Mouse (Mus musculus): ENCODE results near the gene Tex30. TPM values are rescaled to one million over a fixed set of nuclear protein-coding genes. Genes with fewer than 3 reads are reported as not detected.

Gene Tex30
- polyA plus RNA-seq, 1 experiment = 21.9 TPM

DNA sequence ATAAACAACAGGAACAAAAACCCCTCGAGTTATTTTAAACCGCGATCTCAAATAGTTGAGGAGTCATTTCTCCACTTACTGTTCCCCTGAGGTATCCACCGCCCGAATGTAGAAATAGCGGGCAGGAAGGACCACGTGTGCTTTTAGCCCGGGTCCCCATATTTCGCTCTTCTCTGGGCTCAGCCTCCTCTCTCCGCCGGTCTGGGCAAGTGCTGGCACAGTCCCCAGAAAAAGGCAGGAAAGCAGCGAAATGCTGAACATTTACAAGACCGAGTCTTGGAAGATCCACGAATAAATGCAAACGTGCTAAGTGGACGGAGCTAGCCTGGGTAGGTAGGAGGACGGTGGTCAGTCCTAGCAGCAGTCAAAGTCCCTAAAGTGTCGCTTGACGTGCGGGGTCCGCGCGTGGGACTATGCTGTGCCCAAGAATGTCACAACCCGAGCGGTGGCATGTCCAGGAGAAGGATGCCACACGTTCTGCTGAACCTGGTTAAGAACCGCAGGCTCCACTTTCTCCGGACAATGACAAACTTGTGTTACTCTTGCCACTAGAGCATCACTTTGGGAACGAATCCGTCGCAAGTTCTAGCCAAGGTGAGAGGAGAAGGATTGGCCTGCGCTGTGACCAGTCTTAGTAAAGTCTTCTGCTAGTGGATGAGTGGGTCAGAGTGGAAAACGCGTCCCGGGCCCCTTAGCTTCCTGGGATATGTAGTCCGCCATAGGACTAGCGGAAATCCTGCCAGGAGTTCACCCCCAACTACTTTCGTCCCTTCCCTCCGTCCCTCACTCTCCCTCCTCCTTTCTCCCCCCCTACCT, 16.2 kb upstream of the Tex30 start, which contains the start of the genes Kdelc1 and Bivm:
Kdelc1 (minus strand) TSS at position 570 of the 816 bp plus-strand sequence.
Bivm (plus strand) TSS at position 719 of the 816 bp plus-strand sequence.
- Histone ChIP-seq H3K79me3 (ENCODE audit: low read depth) (peaks cover 21% of the 10 kb centered on the region), H3K27me3 (ENCODE audit: control insufficient read depth, insufficient read depth, insufficient read length) (no peaks in the 10 kb centered on the region), H3ac (ENCODE audit: control insufficient read depth, insufficient read length, low read depth) (peak within 1 kb of the TSS; percentile 95), H3K79me2 (ENCODE audit: control insufficient read depth, insufficient read depth) (peaks cover 51% of the 10 kb centered on the region), H3K4me3 (ENCODE audit: insufficient read depth, poor library complexity, severe bottlenecking) (peak within 1 kb of the TSS; percentile 81), H3K36me3 (ENCODE audit: control insufficient read depth, insufficient read depth) (peaks cover 35% of the 10 kb centered on the region)
- no peak for TF ChIP-seq MYOD1 (IDR thresholded peaks at IDR 0.05; ENCODE audit: control insufficient read depth, insufficient read length, low read depth)
- TF ChIP-seq CEBPB (IDR thresholded peaks at IDR 0.05; ENCODE audit: low read depth) = no peak
- TF ChIP-seq USF1 (IDR thresholded peaks at IDR 0.05; ENCODE audit: low read depth) = peak; percentile 61
- peak; percentile 69 for TF ChIP-seq MAX (IDR thresholded peaks at IDR 0.05)
- TF ChIP-seq FOSL1 (IDR thresholded peaks at IDR 0.05; ENCODE audit: insufficient read depth, low read length, poor library complexity, severe bottlenecking) = no peak
- TF ChIP-seq CTCF (IDR thresholded peaks at IDR 0.05; ENCODE audit: control insufficient read depth, insufficient read depth, insufficient read length) = no peak
- TF ChIP-seq MYOG (IDR thresholded peaks at IDR 0.05; ENCODE audit: control insufficient read depth, extremely low read depth, insufficient read length) = no peak

DNA sequence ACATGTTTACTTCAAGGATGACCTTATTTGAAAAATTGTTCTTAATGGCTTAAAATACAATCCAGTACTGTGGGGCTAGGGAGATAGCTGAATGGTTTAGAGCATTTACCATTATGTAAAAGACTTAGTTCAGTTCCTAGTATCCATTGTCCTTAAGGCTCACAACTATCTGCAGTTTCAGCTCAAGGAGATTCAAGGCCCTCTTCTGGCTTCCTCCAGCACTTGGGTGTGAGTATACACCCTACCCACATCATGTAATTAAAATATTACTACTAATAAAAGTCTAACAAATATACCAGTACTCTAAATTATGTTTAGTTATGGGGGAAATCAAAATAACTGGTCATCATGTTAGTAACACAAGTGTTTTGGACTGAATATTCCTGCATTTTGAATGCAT, 15.3 kb upstream of the Tex30 start:
- H3K27me3 ChIP-seq (ENCODE audit: control insufficient read depth, insufficient read depth, insufficient read length) = no peaks in the 10 kb centered on the region
- peak overlapping the region; percentile 81 for H3K4me3 ChIP-seq (ENCODE audit: insufficient read depth, poor library complexity, severe bottlenecking)
- H3K36me3 ChIP-seq (ENCODE audit: control insufficient read depth, insufficient read depth) = peaks cover 41% of the 10 kb centered on the region
- TF ChIP-seq CEBPB (IDR thresholded peaks at IDR 0.05; ENCODE audit: low read depth) (no peak), MYOG (IDR thresholded peaks at IDR 0.05; ENCODE audit: control insufficient read depth, extremely low read depth, insufficient read length) (no peak), FOSL1 (IDR thresholded peaks at IDR 0.05; ENCODE audit: insufficient read depth, low read length, poor library complexity, severe bottlenecking) (no peak), MYOD1 (IDR thresholded peaks at IDR 0.05; ENCODE audit: control insufficient read depth, insufficient read length, low read depth) (no peak), USF1 (IDR thresholded peaks at IDR 0.05; ENCODE audit: low read depth) (no peak), CTCF (IDR thresholded peaks at IDR 0.05; ENCODE audit: control insufficient read depth, insufficient read depth, insufficient read length) (no peak), MAX (IDR thresholded peaks at IDR 0.05) (no peak)
- peaks cover 48% of the 10 kb centered on the region for H3K79me2 ChIP-seq (ENCODE audit: control insufficient read depth, insufficient read depth)
- H3ac ChIP-seq (ENCODE audit: control insufficient read depth, insufficient read length, low read depth) = peak overlapping the region; percentile 53
- H3K79me3 ChIP-seq (ENCODE audit: low read depth) = peaks cover 21% of the 10 kb centered on the region

DNA sequence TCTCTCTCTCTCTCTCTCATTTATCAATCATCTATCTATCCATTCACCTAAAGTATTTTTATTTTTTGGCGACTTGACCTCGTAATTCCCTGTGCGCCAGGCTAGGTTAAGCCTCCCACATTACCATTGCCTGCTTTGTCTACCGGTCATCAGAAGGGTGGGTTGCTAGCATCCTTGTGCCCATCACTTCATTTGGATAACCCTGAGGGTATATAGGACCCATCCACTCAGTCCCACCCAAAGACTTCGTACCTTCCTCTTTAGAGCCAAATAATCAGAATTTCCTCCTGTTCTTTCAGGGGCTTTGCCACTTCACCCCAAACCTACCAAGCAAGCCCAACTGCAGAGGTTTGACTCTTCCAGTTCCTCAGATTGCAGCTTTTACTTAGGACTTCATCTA, 698 bp upstream of the Tex30 start:
- peaks cover 30% of the 10 kb centered on the region for H3K79me3 ChIP-seq (ENCODE audit: low read depth)
- TF ChIP-seq FOSL1 (IDR thresholded peaks at IDR 0.05; ENCODE audit: insufficient read depth, low read length, poor library complexity, severe bottlenecking) (no peak), CTCF (IDR thresholded peaks at IDR 0.05; ENCODE audit: control insufficient read depth, insufficient read depth, insufficient read length) (no peak), MYOD1 (IDR thresholded peaks at IDR 0.05; ENCODE audit: control insufficient read depth, insufficient read length, low read depth) (no peak), USF1 (IDR thresholded peaks at IDR 0.05; ENCODE audit: low read depth) (no peak), CEBPB (IDR thresholded peaks at IDR 0.05; ENCODE audit: low read depth) (no peak), MYOG (IDR thresholded peaks at IDR 0.05; ENCODE audit: control insufficient read depth, extremely low read depth, insufficient read length) (no peak), MAX (IDR thresholded peaks at IDR 0.05) (no peak)
- H3ac ChIP-seq (ENCODE audit: control insufficient read depth, insufficient read length, low read depth) = peak overlapping the region; percentile 19
- peaks cover 33% of the 10 kb centered on the region for H3K36me3 ChIP-seq (ENCODE audit: control insufficient read depth, insufficient read depth)
- H3K27me3 ChIP-seq (ENCODE audit: control insufficient read depth, insufficient read depth, insufficient read length) = no peaks in the 10 kb centered on the region
- peak overlapping the region; percentile 66 for H3K4me3 ChIP-seq (ENCODE audit: insufficient read depth, poor library complexity, severe bottlenecking)
- peaks cover 38% of the 10 kb centered on the region for H3K79me2 ChIP-seq (ENCODE audit: control insufficient read depth, insufficient read depth)

DNA sequence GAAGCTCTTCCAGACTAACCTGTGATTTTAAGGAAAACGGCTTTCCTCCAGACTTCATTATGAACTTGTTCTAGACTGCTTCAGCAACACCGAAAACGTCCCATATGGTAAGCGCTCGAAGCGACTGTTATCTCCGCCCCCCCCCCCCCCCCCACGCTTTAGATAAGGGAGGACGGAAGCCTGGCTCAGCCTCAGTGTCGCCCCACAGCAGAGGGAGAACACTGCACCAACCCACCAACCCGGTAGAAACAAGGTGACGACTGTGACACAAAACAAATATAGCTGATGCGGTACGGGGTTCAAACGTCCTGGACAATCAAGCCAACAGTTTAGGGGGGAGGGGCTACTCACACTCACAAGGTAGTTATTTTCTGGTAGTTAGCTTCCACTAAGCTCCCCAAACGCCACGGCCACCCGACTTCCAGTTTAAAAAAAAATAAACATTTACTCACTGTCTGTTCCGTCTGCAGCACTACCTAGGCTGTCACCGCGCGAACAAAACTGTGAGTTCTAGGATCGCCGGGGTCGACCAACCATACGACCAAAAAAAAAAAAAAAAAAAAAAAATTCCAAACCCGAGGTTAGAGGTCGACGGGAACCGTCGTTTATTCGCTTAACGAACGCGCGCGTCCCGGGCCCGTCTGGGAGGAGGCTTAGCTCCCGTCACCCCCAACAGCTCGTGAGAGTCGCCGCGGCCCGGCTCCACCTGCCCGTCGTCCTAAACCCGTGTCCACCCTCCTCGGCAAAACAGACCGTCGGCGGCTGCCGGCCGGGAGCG, 604 bp downstream of the Tex30 start:
- no peaks in the 10 kb centered on the region for H3K27me3 ChIP-seq (ENCODE audit: control insufficient read depth, insufficient read depth, insufficient read length)
- peaks cover 30% of the 10 kb centered on the region for H3K36me3 ChIP-seq (ENCODE audit: control insufficient read depth, insufficient read depth)
- no peak for TF ChIP-seq MYOD1 (IDR thresholded peaks at IDR 0.05; ENCODE audit: control insufficient read depth, insufficient read length, low read depth)
- no peak for TF ChIP-seq CEBPB (IDR thresholded peaks at IDR 0.05; ENCODE audit: low read depth)
- TF ChIP-seq USF1 (IDR thresholded peaks at IDR 0.05; ENCODE audit: low read depth) = no peak
- TF ChIP-seq MAX (IDR thresholded peaks at IDR 0.05) = no peak
- TF ChIP-seq MYOG (IDR thresholded peaks at IDR 0.05; ENCODE audit: control insufficient read depth, extremely low read depth, insufficient read length) = no peak
- no peak for TF ChIP-seq CTCF (IDR thresholded peaks at IDR 0.05; ENCODE audit: control insufficient read depth, insufficient read depth, insufficient read length)
- TF ChIP-seq FOSL1 (IDR thresholded peaks at IDR 0.05; ENCODE audit: insufficient read depth, low read length, poor library complexity, severe bottlenecking) = no peak
- H3ac ChIP-seq (ENCODE audit: control insufficient read depth, insufficient read length, low read depth) = peak overlapping the region; percentile 86
- H3K79me3 ChIP-seq (ENCODE audit: low read depth) = peaks cover 42% of the 10 kb centered on the region
- H3K4me3 ChIP-seq (ENCODE audit: insufficient read depth, poor library complexity, severe bottlenecking) = peak overlapping the region; percentile 66
- peaks cover 51% of the 10 kb centered on the region for H3K79me2 ChIP-seq (ENCODE audit: control insufficient read depth, insufficient read depth)

DNA sequence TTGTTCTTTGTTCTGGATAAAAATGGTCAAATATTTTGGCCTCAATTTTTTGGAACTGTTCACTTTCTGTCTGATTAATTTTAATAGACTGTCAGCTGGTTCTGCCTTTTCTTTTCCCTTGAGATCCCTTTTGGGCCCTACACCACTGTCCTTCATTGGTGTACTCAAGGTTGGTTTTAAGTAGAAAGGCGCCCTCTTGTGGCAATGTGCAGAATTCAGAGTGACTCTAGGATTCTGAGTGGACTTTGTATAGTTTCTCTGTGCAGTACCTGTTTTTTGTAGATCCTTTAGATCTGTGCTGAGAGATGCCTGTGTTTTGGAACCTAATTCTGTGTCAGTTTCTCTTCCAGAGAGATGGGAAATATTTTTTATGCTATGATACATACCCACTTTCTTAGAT, 37.6 kb downstream of the Tex30 start:
- TF ChIP-seq CTCF (IDR thresholded peaks at IDR 0.05; ENCODE audit: control insufficient read depth, insufficient read depth, insufficient read length) (no peak), CEBPB (IDR thresholded peaks at IDR 0.05; ENCODE audit: low read depth) (no peak)
- H3K79me2 ChIP-seq (ENCODE audit: control insufficient read depth, insufficient read depth) = no peaks in the 10 kb centered on the region
- no peaks in the 10 kb centered on the region for H3K36me3 ChIP-seq (ENCODE audit: control insufficient read depth, insufficient read depth)
- H3K27me3 ChIP-seq (ENCODE audit: control insufficient read depth, insufficient read depth, insufficient read length) = no peaks in the 10 kb centered on the region
- H3ac ChIP-seq (ENCODE audit: control insufficient read depth, insufficient read length, low read depth) = no peak overlapping the region
- no peak overlapping the region for H3K4me3 ChIP-seq (ENCODE audit: insufficient read depth, poor library complexity, severe bottlenecking)
- no peaks in the 10 kb centered on the region for H3K79me3 ChIP-seq (ENCODE audit: low read depth)

Measured in C2C12 (cell line).